In genomic region chr2:94363821-94364220, GRCm38 (mm10) we compare ENCODE assay signal across 13 mouse cellular contexts.
"Had no signal": no experiment of that assay in that cellular context is flagged by ENCODE, and none has a peak within 500 bp of the region (broad histone marks: within the 10 kb centered on the region; RNA-seq: fewer than 3 reads in every experiment).

No protein-coding gene starts in this region.

- DNase-seq: gastrocnemius, postnatal 14 days; gastrocnemius, postnatal 36 days; heart, adult 18-20 months; heart, postnatal 10 days; kidney, adult 11 months; kidney, adult 2 months; kidney, adult 9 months; kidney, postnatal 14 days; kidney, postnatal 36 days; layer of hippocampus, adult 9-11 months; liver; liver, embryonic 13.5 days; liver, postnatal 0 days had no signal
